Mouse (Mus musculus) embryonic facial prominence, embryonic 12.5 days (tissue): ENCODE measurements at regions not wholly inside any gene's neighbourhood (a gene's known extent, or its start where the extent isn't known, plus 50 kb on each side); places are given as distances from the start of the nearest gene placed in this dataset.
"Not testable (repeated sequence)": the region's sequence is repeated elsewhere in the genome, so short reads cannot be mapped to it uniquely, and the experiment has no call there.

ENCODE experiments used
- ATAC-seq: fragments of 200-750 bp; cut with Nextera tagmentation; 2 replicates; pipeline ENCODE4 v1.8.0; 2017; ENCODE audit not compliant: insufficient number of reproducible peaks, insufficient read depth, low FRiP score, low TSS enrichment
- H3K27ac ChIP-seq: fragments of 300-500 bp; sonication (generic); 2 replicates; pipeline ENCODE4 v1.5.1; 2016; ENCODE audit warnings: mild to moderate bottlenecking
- H3K27me3 ChIP-seq: fragments of 300-500 bp; sonication (generic); 2 replicates; pipeline ENCODE4 v1.6.1; 2016; ENCODE audit warnings: mild to moderate bottlenecking, moderate library complexity
- H3K36me3 ChIP-seq: fragments of 300-500 bp; sonication (generic); 2 replicates; pipeline ENCODE4 v1.6.1; 2016; ENCODE audit warnings: mild to moderate bottlenecking
- H3K4me1 ChIP-seq: fragments of 300-500 bp; sonication (generic); 2 replicates; pipeline ENCODE4 v1.6.1; 2016
- H3K4me2 ChIP-seq: fragments of 300-500 bp; sonication (generic); replicated peaks from 2 replicates; pipeline ENCODE4 v1.6.1; 2016; ENCODE audit warnings: mild to moderate bottlenecking, moderate library complexity
- H3K4me3 ChIP-seq: fragments of 300-500 bp; sonication (generic); 2 replicates; pipeline ENCODE4 v1.5.1; 2016; ENCODE audit warnings: mild to moderate bottlenecking
- H3K9ac ChIP-seq: fragments of 300-500 bp; sonication (generic); 2 replicates; pipeline ENCODE4 v1.6.1; 2016; ENCODE audit warnings: mild to moderate bottlenecking, moderate library complexity
- H3K9me3 ChIP-seq: fragments of 300-500 bp; sonication (generic); 2 replicates; pipeline ENCODE4 v1.6.1; 2016; ENCODE audit warnings: mild to moderate bottlenecking, moderate library complexity
- WGBS: fragments of 180-500 bp; shearing (Covaris S2); methylation state at CpG from one replicate; pipeline ENCODE4 v1.1.7; 2016; 5-methylcytosine and 5-hydroxymethylcytosine counted together

DNA sequence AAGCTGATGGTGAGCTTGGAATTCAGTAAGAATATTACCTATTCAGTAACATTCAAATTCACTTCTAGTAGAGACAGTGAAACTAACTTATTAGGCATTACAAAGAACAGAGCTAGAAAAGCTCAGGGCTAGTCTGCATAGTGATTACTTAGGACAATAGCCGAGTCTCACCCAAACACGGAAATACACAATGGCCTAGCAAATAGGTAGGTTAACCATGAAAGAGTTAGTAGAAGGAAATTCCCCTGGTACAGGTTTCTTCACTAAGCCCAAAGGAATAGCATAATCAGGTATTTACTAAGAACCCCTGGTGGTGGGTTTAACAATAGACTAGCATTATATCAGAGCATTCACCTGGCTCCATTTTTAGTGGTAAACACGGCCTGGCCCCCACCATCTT, 306.7 kb upstream of the Ell2 start:
- WGBS, result 84% methylated on average over 3 of the region's 3 CpGs
- not testable (repeated sequence) for ATAC-seq, H3K27ac ChIP-seq, H3K4me1 ChIP-seq, H3K4me3 ChIP-seq, H3K9ac ChIP-seq, H3K27me3 ChIP-seq, H3K9me3 ChIP-seq, H3K4me2 ChIP-seq, H3K36me3 ChIP-seq

DNA sequence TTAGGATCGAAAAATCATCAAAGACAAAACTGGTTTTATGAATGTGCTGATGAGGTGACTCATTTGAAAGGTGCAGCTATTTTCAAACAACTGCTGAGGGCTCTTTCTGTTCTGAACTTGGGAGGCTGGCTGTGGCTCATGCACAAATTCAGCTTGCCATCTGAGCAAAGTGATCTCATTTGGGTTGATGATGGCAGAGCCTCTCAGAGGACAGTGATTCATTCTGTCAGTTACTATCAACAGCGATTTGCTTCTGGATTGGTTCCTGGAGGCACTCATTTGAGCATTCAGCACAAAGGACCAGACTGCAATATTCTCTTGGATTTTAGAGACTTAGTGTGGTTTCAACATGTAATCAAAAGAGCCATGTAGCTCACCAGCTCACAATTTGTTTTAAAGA, 285.8 kb upstream of the Ell2 start:
- H3K27ac ChIP-seq, result no peak overlapping the region
- H3K36me3 ChIP-seq, result no peaks in the 10 kb centered on the region
- no peaks in the 10 kb centered on the region for H3K4me1 ChIP-seq
- no peak overlapping the region for H3K4me3 ChIP-seq
- WGBS, result 66% methylated on average over 2 of the region's 2 CpGs
- H3K9ac ChIP-seq, result no peak overlapping the region
- no peak overlapping the region for H3K4me2 ChIP-seq
- ATAC-seq, result no peak
- H3K9me3 ChIP-seq, result no peaks in the 10 kb centered on the region
- no peaks in the 10 kb centered on the region for H3K27me3 ChIP-seq

DNA sequence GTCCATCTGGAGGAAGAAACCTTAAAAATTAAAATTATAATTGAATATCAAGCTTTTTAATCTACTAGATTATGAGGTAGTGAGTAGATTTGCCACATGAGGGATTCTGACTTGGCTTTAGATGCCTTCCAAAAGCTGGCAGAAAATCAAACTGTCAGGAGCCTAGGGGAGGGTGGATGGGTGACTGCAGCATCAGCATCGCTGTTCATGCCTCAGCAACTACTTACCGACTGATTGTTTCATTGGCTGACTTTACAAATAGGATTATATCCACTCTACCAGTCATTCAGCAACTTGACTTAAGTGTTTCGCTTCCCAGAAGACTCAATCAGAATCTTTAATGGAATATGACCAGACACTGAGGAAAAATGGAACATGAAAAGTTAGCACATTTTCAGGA, 279.6 kb upstream of the Ell2 start:
- no peaks in the 10 kb centered on the region for H3K9me3 ChIP-seq
- 76% methylated on average over 3 of the region's 3 CpGs for WGBS
- no peak overlapping the region for H3K4me3 ChIP-seq
- no peaks in the 10 kb centered on the region for H3K27me3 ChIP-seq
- H3K27ac ChIP-seq, result no peak overlapping the region
- H3K9ac ChIP-seq, result no peak overlapping the region
- H3K36me3 ChIP-seq, result no peaks in the 10 kb centered on the region
- H3K4me1 ChIP-seq, result no peaks in the 10 kb centered on the region
- H3K4me2 ChIP-seq, result no peak overlapping the region
- ATAC-seq, result no peak

GRCm38 (mm10) chr13:75439170-75439569, 267.4 kb upstream of the Ell2 start:
- no peak overlapping the region for H3K9ac ChIP-seq
- no peaks in the 10 kb centered on the region for H3K36me3 ChIP-seq
- H3K27ac ChIP-seq, result no peak overlapping the region
- H3K4me3 ChIP-seq, result no peak overlapping the region
- no peaks in the 10 kb centered on the region for H3K4me1 ChIP-seq
- H3K27me3 ChIP-seq, result no peaks in the 10 kb centered on the region
- no peak for ATAC-seq
- H3K9me3 ChIP-seq, result no peaks in the 10 kb centered on the region
- WGBS, result 78% methylated on average over 2 of the region's 2 CpGs
- H3K4me2 ChIP-seq, result no peak overlapping the region

- 92% methylated on average over 6 of the region's 6 CpGs for WGBS
- ATAC-seq, result no peak
Measured at GRCm38 (mm10) chr13:75440051-75440450, 266.5 kb upstream of the Ell2 start.

GRCm38 (mm10) chr13:75460335-75460878, 246.2 kb upstream of the Ell2 start:
- 67% methylated on average over 1 of the region's 1 CpGs for WGBS
- Histone ChIP-seq H3K27ac (no peak overlapping the region), H3K9ac (no peak overlapping the region), H3K4me1 (no peaks in the 10 kb centered on the region), H3K36me3 (no peaks in the 10 kb centered on the region), H3K27me3 (no peaks in the 10 kb centered on the region), H3K9me3 (no peaks in the 10 kb centered on the region), H3K4me2 (no peak overlapping the region), H3K4me3 (no peak overlapping the region)
- peak; percentile 82; the same call in 1 of the 2 replicates for ATAC-seq

More at GRCm38 (mm10) chr13:75440051-75440450, 266.5 kb upstream of the Ell2 start:
- Histone ChIP-seq H3K4me3 (no peak overlapping the region), H3K36me3 (no peaks in the 10 kb centered on the region), H3K4me2 (no peak overlapping the region), H3K9ac (no peak overlapping the region), H3K9me3 (no peaks in the 10 kb centered on the region), H3K4me1 (no peaks in the 10 kb centered on the region), H3K27ac (no peak overlapping the region), H3K27me3 (no peaks in the 10 kb centered on the region)

- H3K27me3 ChIP-seq, result no peaks in the 10 kb centered on the region
- H3K4me3 ChIP-seq, result no peak overlapping the region
- no peaks in the 10 kb centered on the region for H3K4me1 ChIP-seq
- 52% methylated on average over 2 of the region's 2 CpGs for WGBS
- H3K4me2 ChIP-seq, result no peak overlapping the region
- no peak overlapping the region for H3K27ac ChIP-seq
- H3K36me3 ChIP-seq, result no peaks in the 10 kb centered on the region
- H3K9ac ChIP-seq, result no peak overlapping the region
- H3K9me3 ChIP-seq, result no peaks in the 10 kb centered on the region
- no peak for ATAC-seq
Measured at GRCm38 (mm10) chr13:75461273-75461672, 245.3 kb upstream of the Ell2 start.

DNA sequence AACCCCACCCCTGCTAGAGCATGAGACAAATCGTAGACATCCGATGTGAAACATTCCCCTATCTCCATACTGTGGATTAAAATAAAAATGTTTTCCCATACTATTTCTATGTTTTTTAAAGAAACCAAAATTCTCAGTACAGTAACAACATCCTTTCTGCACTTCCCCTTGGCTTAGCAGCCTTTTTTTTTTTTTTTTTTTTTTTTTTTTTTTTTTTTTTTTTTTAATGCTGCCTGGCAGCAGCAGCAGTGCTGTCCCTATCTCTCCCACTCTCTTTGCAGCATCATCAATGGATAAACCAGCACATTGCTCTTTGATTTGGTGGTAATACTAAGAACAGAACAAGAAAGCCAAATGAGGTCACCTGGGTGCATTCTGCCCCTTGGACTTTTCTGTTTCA, 239.3 kb upstream of the Ell2 start:
- ATAC-seq, result no peak
- Histone ChIP-seq H3K9ac (no peak overlapping the region), H3K27me3 (no peaks in the 10 kb centered on the region), H3K4me2 (no peak overlapping the region), H3K36me3 (no peaks in the 10 kb centered on the region), H3K4me3 (no peak overlapping the region), H3K27ac (no peak overlapping the region), H3K4me1 (no peaks in the 10 kb centered on the region), H3K9me3 (no peaks in the 10 kb centered on the region)
- WGBS, result 92% methylated on average over 2 of the region's 2 CpGs

DNA sequence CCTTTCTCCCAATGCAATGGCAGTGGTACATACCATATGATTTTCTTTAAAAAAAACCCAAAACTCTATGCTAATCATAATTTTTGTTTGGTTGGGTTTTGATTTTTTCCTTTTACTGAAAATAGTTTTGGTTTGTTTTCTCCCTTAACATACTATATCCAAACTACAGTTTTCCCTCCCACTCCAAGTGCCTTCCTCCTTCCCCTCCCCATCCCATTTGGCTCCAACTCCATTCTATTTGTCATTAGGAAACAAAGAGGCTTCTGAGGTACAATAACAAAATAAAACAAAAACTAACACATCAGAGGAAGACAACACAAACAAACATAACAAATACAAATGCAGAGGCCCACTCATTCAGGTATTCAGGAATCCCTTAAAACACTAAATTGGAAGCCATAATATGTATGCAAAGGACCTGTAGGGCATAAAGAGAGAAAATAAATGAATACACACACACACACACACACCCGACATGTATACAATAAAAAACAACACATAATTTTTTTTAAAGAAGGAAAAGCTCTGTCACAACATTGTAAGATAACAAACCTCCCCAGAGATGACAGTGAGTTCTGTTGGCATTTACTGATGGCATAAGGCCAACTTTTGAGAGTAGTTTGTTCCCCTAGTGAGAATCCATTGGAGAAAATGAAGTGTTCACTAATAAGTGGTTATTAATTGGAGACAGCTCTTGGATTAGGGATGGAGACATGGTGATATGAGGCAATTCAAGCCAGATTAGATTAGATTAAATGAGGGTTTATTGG, 230.5 kb upstream of the Ell2 start:
- H3K4me3 ChIP-seq, result no peak overlapping the region
- H3K4me1 ChIP-seq, result no peaks in the 10 kb centered on the region
- no peaks in the 10 kb centered on the region for H3K36me3 ChIP-seq
- H3K9me3 ChIP-seq, result no peaks in the 10 kb centered on the region
- no peak for ATAC-seq
- no peak overlapping the region for H3K27ac ChIP-seq
- H3K27me3 ChIP-seq, result no peaks in the 10 kb centered on the region
- WGBS, result 83% methylated on average over 1 of the region's 1 CpGs
- H3K9ac ChIP-seq, result no peak overlapping the region
- H3K4me2 ChIP-seq, result no peak overlapping the region

DNA sequence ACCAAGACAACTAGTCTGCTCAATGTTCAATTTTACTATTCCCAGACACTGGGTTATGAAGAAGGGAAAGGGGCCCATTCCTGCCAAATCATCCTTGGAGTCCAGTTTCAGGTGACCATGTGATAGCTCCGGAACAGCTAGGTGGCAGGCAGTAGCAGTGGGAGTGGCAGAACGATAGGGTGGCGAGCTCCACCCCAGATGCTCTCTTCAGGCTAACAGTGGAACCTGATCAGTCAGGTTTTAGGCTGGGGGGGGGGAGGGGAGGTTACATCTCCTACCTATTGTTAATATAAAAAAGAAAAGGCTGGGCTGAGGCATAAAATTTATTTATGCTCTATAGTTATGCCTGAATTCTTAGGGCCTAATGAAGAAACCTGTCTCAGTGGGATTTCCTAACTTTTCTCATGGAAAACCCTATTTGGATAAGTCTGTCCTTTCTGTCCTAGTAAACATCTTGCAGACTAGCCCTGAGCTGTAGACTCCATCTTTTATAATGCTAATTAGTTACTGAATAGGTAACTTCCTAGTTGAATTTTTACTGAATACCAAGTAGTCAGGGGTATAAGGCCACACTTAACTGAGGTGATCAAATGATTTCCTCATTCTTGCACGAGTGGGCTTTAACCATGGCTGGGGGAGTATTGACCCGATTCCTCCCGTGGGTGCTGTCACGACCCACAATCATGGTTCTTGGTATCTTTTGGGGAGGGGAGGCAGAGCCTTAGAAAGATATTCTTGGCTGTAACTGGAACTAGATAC, 223.2 kb upstream of the Ell2 start:
- WGBS, result 90% methylated on average over 7 of the region's 7 CpGs
- not testable (repeated sequence) for H3K27me3 ChIP-seq, H3K4me3 ChIP-seq, H3K4me1 ChIP-seq, H3K4me2 ChIP-seq, H3K36me3 ChIP-seq, ATAC-seq, H3K9me3 ChIP-seq, H3K9ac ChIP-seq, H3K27ac ChIP-seq

GRCm38 (mm10) chr13:75484252-75484651, 222.3 kb upstream of the Ell2 start:
- H3K27me3 ChIP-seq, H3K27ac ChIP-seq, H3K36me3 ChIP-seq, H3K4me1 ChIP-seq, H3K9me3 ChIP-seq, ATAC-seq, H3K4me3 ChIP-seq, H3K9ac ChIP-seq, H3K4me2 ChIP-seq: not testable (repeated sequence)
- WGBS, result 73% methylated on average over 2 of the region's 2 CpGs

GRCm38 (mm10) chr13:75501530-75501929, 205.0 kb upstream of the Ell2 start:
- Histone ChIP-seq H3K27me3 (no peaks in the 10 kb centered on the region), H3K36me3 (no peaks in the 10 kb centered on the region), H3K4me2 (no peak overlapping the region), H3K27ac (no peak overlapping the region), H3K9me3 (no peaks in the 10 kb centered on the region), H3K4me3 (no peak overlapping the region), H3K4me1 (no peaks in the 10 kb centered on the region), H3K9ac (no peak overlapping the region)
- no peak for ATAC-seq
- 76% methylated on average over 3 of the region's 3 CpGs for WGBS
